Mouse (Mus musculus) olfactory bulb, adult 2 months (tissue): Measurements from ENCODE around the gene Ppp1r37.

Source experiments
- CTCF ChIP-seq: fragments of 200-500 bp; IDR thresholded peaks from 2 replicates; pipeline ENCODE4 v1.5.1; 2012; ENCODE audit warnings: low read depth, mild to moderate bottlenecking, low read length, moderate library complexity; ENCODE audit not compliant: insufficient read depth
- POLR2A ChIP-seq: fragments of 200-500 bp; IDR thresholded peaks from 2 replicates; pipeline ENCODE4 v1.6.1; 2012; ENCODE audit warnings: mild to moderate bottlenecking, low read depth, low read length, moderate library complexity; ENCODE audit not compliant: insufficient read depth

DNA sequence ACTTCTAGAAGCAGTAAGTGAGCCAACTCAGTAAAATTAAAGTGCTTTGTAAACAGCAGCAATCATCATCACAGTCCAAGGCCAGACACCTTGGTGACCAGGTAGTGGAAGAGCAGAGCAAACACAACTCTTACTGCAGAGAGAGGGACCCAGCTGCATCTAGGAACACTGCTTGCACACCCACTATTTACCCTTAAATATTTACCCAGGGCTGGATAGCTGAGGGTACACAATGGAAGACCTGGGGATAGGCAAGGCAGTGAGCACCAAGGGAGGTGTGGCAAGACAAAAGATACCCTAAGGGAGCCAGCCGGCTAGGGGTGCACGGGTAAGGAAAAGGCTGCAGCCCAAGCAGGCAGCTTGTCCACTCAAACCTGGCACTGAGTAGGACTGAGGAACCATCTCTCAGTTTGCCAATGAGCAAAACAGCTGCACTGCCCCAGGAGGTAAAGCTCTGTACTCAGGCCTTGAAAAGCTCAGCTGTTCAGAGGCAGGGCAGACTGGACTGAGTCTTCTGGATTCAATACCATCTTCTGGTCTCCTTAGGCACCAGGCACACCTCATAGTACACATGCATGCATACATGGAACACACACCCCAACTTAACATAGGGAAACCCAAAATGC, 15.4 kb downstream of the Ppp1r37 start:
- no peak for TF ChIP-seq CTCF
- TF ChIP-seq POLR2A, result no peak
